Mouse (Mus musculus): ENCODE data around the gene Dpp10. TPM values are rescaled to one million over a fixed set of nuclear protein-coding genes. Genes with fewer than 3 reads are reported as not detected.

Dpp10 gene
- polyA plus RNA-seq (2016; fragmentation: Nextera tagmentation; extraction: Ambion mirVana), result 0.21 and 0.22 TPM in 2 replicates

- peak within 1 kb of the TSS; percentile 90 for H3K4me2 ChIP-seq
- peaks cover 54% of the 10 kb centered on the region for H3K27me3 ChIP-seq
- no peak within 1 kb of the TSS for H3K27ac ChIP-seq
- peak within 1 kb of the TSS; percentile 51 for H3K4me3 ChIP-seq (replicated peaks)
- H3K9me3 ChIP-seq, result no peaks in the 10 kb centered on the region
- WGBS, result 2% methylated on average over 31 of the region's 38 CpGs
- no peaks in the 10 kb centered on the region for H3K36me3 ChIP-seq
- no peak for ATAC-seq (ENCODE audit: insufficient number of reproducible peaks, insufficient read depth, low FRiP score, low TSS enrichment, low read depth)
- peaks cover 9% of the 10 kb centered on the region for H3K4me1 ChIP-seq (replicated peaks)
- H3K9ac ChIP-seq (replicated peaks), result peak within 1 kb of the TSS; percentile 27; the same call in 1 of the 2 replicates
Observed at GRCm38 (mm10) chr1:124044925-124045640, at the start of gene Dpp10. Dpp10 (minus strand) TSS chr1:124045559.

- H3K4me2 ChIP-seq, result no peak overlapping the region
- H3K4me1 ChIP-seq (replicated peaks), result peaks cover 9% of the 10 kb centered on the region
- no peaks in the 10 kb centered on the region for H3K9me3 ChIP-seq
- H3K9ac ChIP-seq (replicated peaks), result no peak overlapping the region
- H3K27me3 ChIP-seq, result peaks cover 47% of the 10 kb centered on the region
- no peak overlapping the region for H3K4me3 ChIP-seq (replicated peaks)
- no peaks in the 10 kb centered on the region for H3K36me3 ChIP-seq
- H3K27ac ChIP-seq, result no peak overlapping the region
- 71% methylated on average over 1 of the region's 1 CpGs for WGBS
- ATAC-seq (ENCODE audit: insufficient number of reproducible peaks, insufficient read depth, low FRiP score, low TSS enrichment, low read depth), result no peak
Observed at GRCm38 (mm10) chr1:124048544-124048943, 3.2 kb upstream of the Dpp10 start.

- peaks cover 54% of the 10 kb centered on the region for H3K27me3 ChIP-seq
- ATAC-seq (ENCODE audit: insufficient number of reproducible peaks, insufficient read depth, low FRiP score, low TSS enrichment, low read depth), result peak; percentile 88
- H3K4me3 ChIP-seq (replicated peaks), result peak overlapping the region; percentile 51
- H3K9me3 ChIP-seq, result no peaks in the 10 kb centered on the region
- no peaks in the 10 kb centered on the region for H3K36me3 ChIP-seq
- peak overlapping the region; percentile 18; the same call in 1 of the 2 replicates for H3K9ac ChIP-seq (replicated peaks)
- peaks cover 9% of the 10 kb centered on the region for H3K4me1 ChIP-seq (replicated peaks)
- no peak overlapping the region for H3K27ac ChIP-seq
- H3K4me2 ChIP-seq, result peak overlapping the region; percentile 90
- 1% methylated on average over 44 of the region's 44 CpGs for WGBS
Observed at GRCm38 (mm10) chr1:124045761-124046300, 472 bp upstream of the Dpp10 start.

- no peaks in the 10 kb centered on the region for H3K9me3 ChIP-seq
Observed at GRCm38 (mm10) chr1:124044161-124044560, 1.2 kb downstream of the Dpp10 start.

GRCm38 (mm10) chr1:124043421-124043820 is 1.9 kb downstream of the Dpp10 start:
- WGBS, result 64% methylated on average over 6 of the region's 6 CpGs
- Histone ChIP-seq H3K4me3 (replicated peaks) (no peak overlapping the region), H3K27me3 (peaks cover 44% of the 10 kb centered on the region), H3K9me3 (no peaks in the 10 kb centered on the region), H3K27ac (no peak overlapping the region), H3K9ac (replicated peaks) (no peak overlapping the region), H3K4me2 (no peak overlapping the region), H3K4me1 (replicated peaks) (peaks cover 9% of the 10 kb centered on the region), H3K36me3 (no peaks in the 10 kb centered on the region)
- ATAC-seq (ENCODE audit: insufficient number of reproducible peaks, insufficient read depth, low FRiP score, low TSS enrichment, low read depth), result no peak

More at GRCm38 (mm10) chr1:124044161-124044560, 1.2 kb downstream of the Dpp10 start:
- Histone ChIP-seq H3K9ac (replicated peaks) (no peak overlapping the region), H3K4me1 (replicated peaks) (peaks cover 9% of the 10 kb centered on the region), H3K27me3 (peaks cover 50% of the 10 kb centered on the region), H3K4me3 (replicated peaks) (no peak overlapping the region), H3K36me3 (no peaks in the 10 kb centered on the region), H3K27ac (no peak overlapping the region), H3K4me2 (no peak overlapping the region)
- no peak for ATAC-seq (ENCODE audit: insufficient number of reproducible peaks, insufficient read depth, low FRiP score, low TSS enrichment, low read depth)
- 18% methylated on average over 12 of the region's 12 CpGs for WGBS

GRCm38 (mm10) chr1:124041559-124041958 is 3.8 kb downstream of the Dpp10 start:
- Histone ChIP-seq H3K9ac (replicated peaks) (no peak overlapping the region), H3K4me3 (replicated peaks) (no peak overlapping the region), H3K4me2 (no peak overlapping the region), H3K9me3 (no peaks in the 10 kb centered on the region), H3K27ac (no peak overlapping the region), H3K4me1 (replicated peaks) (peaks cover 9% of the 10 kb centered on the region), H3K36me3 (no peaks in the 10 kb centered on the region), H3K27me3 (peaks cover 36% of the 10 kb centered on the region)
- ATAC-seq (ENCODE audit: insufficient number of reproducible peaks, insufficient read depth, low FRiP score, low TSS enrichment, low read depth), result no peak
- WGBS, result 4% methylated on average over 3 of the region's 3 CpGs

GRCm38 (mm10) chr1:124035306-124035990 is 9.9 kb downstream of the Dpp10 start:
- H3K27me3 ChIP-seq, result no peaks in the 10 kb centered on the region
- no peak for ATAC-seq (ENCODE audit: insufficient number of reproducible peaks, insufficient read depth, low FRiP score, low TSS enrichment, low read depth)
- no peaks in the 10 kb centered on the region for H3K9me3 ChIP-seq
- no peaks in the 10 kb centered on the region for H3K36me3 ChIP-seq
- H3K4me3 ChIP-seq (replicated peaks), result no peak overlapping the region
- H3K4me2 ChIP-seq, result no peak overlapping the region
- H3K9ac ChIP-seq (replicated peaks), result no peak overlapping the region
- no peaks in the 10 kb centered on the region for H3K4me1 ChIP-seq (replicated peaks)
- no peak overlapping the region for H3K27ac ChIP-seq
- 66% methylated on average over 4 of the region's 4 CpGs for WGBS

- Histone ChIP-seq H3K27ac (no peak overlapping the region), H3K36me3 (no peaks in the 10 kb centered on the region), H3K4me2 (no peak overlapping the region), H3K4me3 (replicated peaks) (no peak overlapping the region), H3K27me3 (no peaks in the 10 kb centered on the region), H3K9ac (replicated peaks) (no peak overlapping the region), H3K9me3 (no peaks in the 10 kb centered on the region), H3K4me1 (replicated peaks) (no peaks in the 10 kb centered on the region)
- no peak for ATAC-seq (ENCODE audit: insufficient number of reproducible peaks, insufficient read depth, low FRiP score, low TSS enrichment, low read depth)
- 66% methylated on average over 6 of the region's 6 CpGs for WGBS
Observed at GRCm38 (mm10) chr1:124032677-124033076, 12.7 kb downstream of the Dpp10 start.

- H3K27ac ChIP-seq, result no peak overlapping the region
- H3K27me3 ChIP-seq, result no peaks in the 10 kb centered on the region
- no peak overlapping the region for H3K4me2 ChIP-seq
- H3K9ac ChIP-seq (replicated peaks), result no peak overlapping the region
- WGBS, result 89% methylated on average over 2 of the region's 2 CpGs
- H3K4me1 ChIP-seq (replicated peaks), result no peaks in the 10 kb centered on the region
- no peak for ATAC-seq (ENCODE audit: insufficient number of reproducible peaks, insufficient read depth, low FRiP score, low TSS enrichment, low read depth)
- no peak overlapping the region for H3K4me3 ChIP-seq (replicated peaks)
- H3K36me3 ChIP-seq, result no peaks in the 10 kb centered on the region
- H3K9me3 ChIP-seq, result no peaks in the 10 kb centered on the region
Observed at GRCm38 (mm10) chr1:124031968-124032367, 13.4 kb downstream of the Dpp10 start.

- WGBS, result 79% methylated on average over 6 of the region's 6 CpGs
- Histone ChIP-seq H3K4me2 (no peak overlapping the region), H3K27me3 (no peaks in the 10 kb centered on the region), H3K9me3 (no peaks in the 10 kb centered on the region), H3K4me1 (replicated peaks) (no peaks in the 10 kb centered on the region), H3K27ac (no peak overlapping the region), H3K9ac (replicated peaks) (no peak overlapping the region), H3K4me3 (replicated peaks) (no peak overlapping the region), H3K36me3 (no peaks in the 10 kb centered on the region)
- no peak for ATAC-seq (ENCODE audit: insufficient number of reproducible peaks, insufficient read depth, low FRiP score, low TSS enrichment, low read depth)
Observed at GRCm38 (mm10) chr1:124002797-124003196, 42.6 kb downstream of the Dpp10 start.

GRCm38 (mm10) chr1:123995780-123996179 is 49.6 kb downstream of the Dpp10 start:
- WGBS, result 84% methylated on average over 3 of the region's 3 CpGs
- H3K27me3 ChIP-seq, result no peaks in the 10 kb centered on the region
- H3K27ac ChIP-seq, result no peak overlapping the region
- H3K36me3 ChIP-seq, result no peaks in the 10 kb centered on the region
- no peak overlapping the region for H3K4me3 ChIP-seq (replicated peaks)
- H3K4me2 ChIP-seq, result no peak overlapping the region
- no peaks in the 10 kb centered on the region for H3K4me1 ChIP-seq (replicated peaks)
- H3K9me3 ChIP-seq, result no peaks in the 10 kb centered on the region
- ATAC-seq (ENCODE audit: insufficient number of reproducible peaks, insufficient read depth, low FRiP score, low TSS enrichment, low read depth), result no peak
- H3K9ac ChIP-seq (replicated peaks), result no peak overlapping the region

Measured in limb, embryonic 12.5 days (tissue).